ENCODE assay signal across 10 mouse cellular contexts in the genomic region with DNA sequence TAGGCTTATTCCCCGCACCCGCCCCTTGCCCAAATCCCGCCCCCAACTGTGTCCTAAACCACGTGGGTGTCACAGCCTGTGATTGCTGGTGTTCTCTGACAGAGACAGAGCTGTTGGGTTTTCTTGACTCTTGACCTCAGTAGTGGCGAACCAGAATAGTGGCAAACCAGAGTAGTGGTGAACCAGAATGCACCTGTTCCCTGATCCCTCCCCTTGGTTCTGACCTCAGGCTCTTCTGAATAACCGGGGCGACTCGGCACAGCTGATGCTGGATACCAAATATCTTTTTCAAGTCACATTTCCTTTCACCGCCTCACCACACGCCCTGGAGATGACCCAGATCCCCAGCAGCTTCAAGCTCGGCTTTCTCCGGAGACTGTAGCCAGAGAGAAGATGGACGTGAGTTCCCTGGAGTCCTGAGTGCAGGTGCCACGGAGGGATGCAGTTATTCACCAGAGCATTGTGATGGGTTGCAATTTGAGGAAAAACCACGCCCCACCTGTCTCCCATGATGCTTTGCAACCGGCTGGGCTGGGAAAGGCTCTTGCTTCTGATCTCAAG. TPM values are rescaled to one million over a fixed set of nuclear protein-coding genes. Genes with fewer than 3 reads are reported as not detected.
A peak's percentile ranks its signal among the peaks of the same experiment; 100 is the strongest.
DNase-seq lines count a peak whose midpoint lies in the region; ATAC-seq lines count a peak whose summit lies in the region.
"Had no signal": no experiment of that assay in that cellular context is flagged by ENCODE, and none has a peak within 500 bp of the region (broad histone marks: within the 10 kb centered on the region; RNA-seq: fewer than 3 reads in every experiment).

No protein-coding gene starts in this region.

- H3K36me3 ChIP-seq in kidney, embryonic 15.5 days, result no peaks in the 10 kb centered on the region
- no peaks in the 10 kb centered on the region for H3K36me3 ChIP-seq in kidney, embryonic 14.5 days (ENCODE audit: control insufficient read depth, insufficient read depth, low read length)
- no peaks in the 10 kb centered on the region for H3K36me3 ChIP-seq in hindbrain, embryonic 11.5 days (ENCODE audit: control insufficient read depth, insufficient read depth, low read length)
- H3K36me3 ChIP-seq in midbrain, embryonic 16.5 days (ENCODE audit: control insufficient read depth, insufficient read depth, low read length), result no peaks in the 10 kb centered on the region

- no peaks in the 10 kb centered on the region for H3K4me1 ChIP-seq in kidney, embryonic 15.5 days
- no peaks in the 10 kb centered on the region for H3K4me1 ChIP-seq in kidney, embryonic 14.5 days (ENCODE audit: control insufficient read depth, insufficient read depth, low read length)
- no peaks in the 10 kb centered on the region for H3K4me1 ChIP-seq in hindbrain, embryonic 11.5 days (replicated peaks; ENCODE audit: control insufficient read depth, insufficient read depth, low read length)
- H3K4me1 ChIP-seq in midbrain, embryonic 16.5 days (ENCODE audit: control insufficient read depth, insufficient read depth, low read length), result no peaks in the 10 kb centered on the region

- no peaks in the 10 kb centered on the region for H3K9me3 ChIP-seq in kidney, embryonic 15.5 days (replicated peaks)
- H3K9me3 ChIP-seq in kidney, embryonic 14.5 days (ENCODE audit: control insufficient read depth, low read length), result no peaks in the 10 kb centered on the region
- no peaks in the 10 kb centered on the region for H3K9me3 ChIP-seq in hindbrain, embryonic 11.5 days (ENCODE audit: control insufficient read depth, low read length)
- H3K9me3 ChIP-seq in midbrain, embryonic 16.5 days (replicated peaks; ENCODE audit: control insufficient read depth, low read length, poor library complexity, severe bottlenecking), result no peaks in the 10 kb centered on the region

- no peak overlapping the region for H3K9ac ChIP-seq in kidney, embryonic 15.5 days
- H3K9ac ChIP-seq in kidney, embryonic 14.5 days (ENCODE audit: low read depth, low read length), result no peak overlapping the region
- no peak overlapping the region for H3K9ac ChIP-seq in hindbrain, embryonic 11.5 days (ENCODE audit: low read depth, low read length)
- no peak overlapping the region for H3K9ac ChIP-seq in midbrain, embryonic 16.5 days (ENCODE audit: low read depth, low read length)

- no peak overlapping the region for H3K27ac ChIP-seq in kidney, embryonic 15.5 days
- H3K27ac ChIP-seq in kidney, embryonic 14.5 days (ENCODE audit: low read depth, low read length), result no peak overlapping the region
- H3K27ac ChIP-seq in hindbrain, embryonic 11.5 days (ENCODE audit: low read depth, low read length), result no peak overlapping the region
- no peak overlapping the region for H3K27ac ChIP-seq in midbrain, embryonic 16.5 days (ENCODE audit: low read length)

- H3K4me3 ChIP-seq in kidney, embryonic 15.5 days (replicated peaks), result no peak overlapping the region
- no peak overlapping the region for H3K4me3 ChIP-seq in kidney, embryonic 14.5 days (ENCODE audit: low read length)
- no peak overlapping the region for H3K4me3 ChIP-seq in hindbrain, embryonic 11.5 days (ENCODE audit: low read depth, low read length)
- no peak overlapping the region; the same call in 1 of the 2 replicates for H3K4me3 ChIP-seq in midbrain, embryonic 16.5 days (ENCODE audit: low read depth, low read length)

- no peaks in the 10 kb centered on the region for H3K27me3 ChIP-seq in kidney, embryonic 15.5 days
- no peaks in the 10 kb centered on the region for H3K27me3 ChIP-seq in kidney, embryonic 14.5 days (ENCODE audit: control insufficient read depth, insufficient read depth, low read length)
- H3K27me3 ChIP-seq in hindbrain, embryonic 11.5 days (ENCODE audit: control insufficient read depth, insufficient read depth, low read length), result no peaks in the 10 kb centered on the region
- H3K27me3 ChIP-seq in midbrain, embryonic 16.5 days (ENCODE audit: control insufficient read depth, insufficient read depth, low read depth, low read length), result no peaks in the 10 kb centered on the region

- peak overlapping the region; percentile 1; the same call in 1 of the 2 replicates for H3K4me2 ChIP-seq in kidney, embryonic 15.5 days
- no peak overlapping the region for H3K4me2 ChIP-seq in kidney, embryonic 14.5 days (replicated peaks; ENCODE audit: low read depth, low read length)
- 0 out of 2 replicates have a peak overlapping the region, but pooled peaks have one; percentile 1 for H3K4me2 ChIP-seq in hindbrain, embryonic 11.5 days (replicated peaks; ENCODE audit: low read depth, low read length)
- H3K4me2 ChIP-seq in midbrain, embryonic 16.5 days (ENCODE audit: low read length), result peak overlapping the region; percentile 29

- peak; percentile 94 for DNase-seq in ZHBTc4 (ENCODE audit: low read depth, low spot score)
- peak; percentile 21 for DNase-seq in hindbrain, embryonic 11.5 days (ENCODE audit: low spot score)
- no peak for DNase-seq in frontal cortex, postnatal 14 days (ENCODE audit: low spot score in 2 of 2)
- DNase-seq in c-Kit-positive CD71-positive TER-119-positive erythroid progenitor cells, embryonic 14.5 days (ENCODE audit: low spot score), result no peak
- DNase-seq: kidney, adult 2 months had no signal

- WGBS in kidney, embryonic 15.5 days, result 44% methylated on average over 16 of the region's 16 CpGs
- WGBS in kidney, embryonic 14.5 days, result 34% methylated on average over 16 of the region's 16 CpGs
- 34% methylated on average over 16 of the region's 16 CpGs for WGBS in hindbrain, embryonic 11.5 days
- WGBS in midbrain, embryonic 16.5 days, result 41% methylated on average over 16 of the region's 16 CpGs

- no peak for ATAC-seq in kidney, embryonic 15.5 days (replicated peaks; ENCODE audit: low FRiP score)
- no peak; the same call in 1 of the 2 replicates for ATAC-seq in kidney, embryonic 14.5 days (ENCODE audit: low FRiP score, low TSS enrichment)
- ATAC-seq in hindbrain, embryonic 11.5 days (ENCODE audit: low FRiP score), result no peak
- ATAC-seq in midbrain, embryonic 16.5 days, result no peak
- ATAC-seq in megakaryocyte, adult 5-6 weeks (ENCODE audit: poor library complexity, severe bottlenecking), result no peak

RNA-seq across cellular contexts. Expression of a gene that starts 2.3 kb away (rescaled TPM):
- polyA plus RNA-seq in kidney, embryonic 15.5 days (2015; fragmentation: Nextera tagmentation; extraction: Ambion mirVana), result 24.9 and 27.3 TPM in 2 replicates
- 22.1 and 27.9 TPM in 2 replicates for polyA plus RNA-seq in kidney, embryonic 14.5 days (2014; fragmentation: Nextera tagmentation; extraction: Ambion mirVana)
- polyA plus RNA-seq in hindbrain, embryonic 11.5 days (2014; fragmentation: Nextera tagmentation; extraction: Ambion mirVana), result 34.7 and 34.8 TPM in 2 replicates
- polyA plus RNA-seq in midbrain, embryonic 16.5 days (2015; fragmentation: Nextera tagmentation; extraction: Ambion mirVana), result 69.7 and 78.1 TPM in 2 replicates
- 0.51 TPM in 1 of 2 replicates, not detected in the other for total RNA-seq in megakaryocyte, adult 5-6 weeks (2015)
- 0.29 TPM in 1 of 2 replicates, not detected in the other for total RNA-seq in megakaryocyte, adult 5-6 weeks (2017)

RNA-seq across cellular contexts. Expression of a gene that starts 43.8 kb away (rescaled TPM):
- polyA plus RNA-seq in kidney, embryonic 15.5 days (2015; fragmentation: Nextera tagmentation; extraction: Ambion mirVana), result not detected in 2 replicates
- polyA plus RNA-seq in kidney, embryonic 14.5 days (2014; fragmentation: Nextera tagmentation; extraction: Ambion mirVana), result not detected in 2 replicates
- polyA plus RNA-seq in hindbrain, embryonic 11.5 days (2014; fragmentation: Nextera tagmentation; extraction: Ambion mirVana), result not detected in 2 replicates
- not detected in 2 replicates for polyA plus RNA-seq in midbrain, embryonic 16.5 days (2015; fragmentation: Nextera tagmentation; extraction: Ambion mirVana)
- not detected in 2 replicates for total RNA-seq in megakaryocyte, adult 5-6 weeks (2015)
- total RNA-seq in megakaryocyte, adult 5-6 weeks (2017), result not detected in 2 replicates
- polyA plus RNA-seq: embryonic facial prominence, embryonic 11.5 days had no signal

Comparison
In these comparisons a context has a peak if more than half of its experiments do, and no peak if none do; other contexts are left out.
1. DNase-seq: peak in ZHBTc4 (single experiment) and hindbrain, embryonic 11.5 days (single experiment); none in frontal cortex, postnatal 14 days (0 of 2) and c-Kit-positive CD71-positive TER-119-positive erythroid progenitor cells, embryonic 14.5 days (single experiment).